Mouse (Mus musculus) cerebellum, adult 18-20 months (tissue): ENCODE measurements around the gene Reep6.

Experiments
- DNase-seq, 2 experiments: peaks; one replicate each; pipeline ENCODE4 v3.0.0; 2021

The Reep6 gene

GRCm38 (mm10) chr10:80329273-80330081 lies at the start of gene Reep6, which contains the start of gene Pcsk4:
Gene Reep6, plus strand, starts transcription at chr10:80329953.
Gene Pcsk4, minus strand, starts transcription at chr10:80329498.
- peak; percentile 92 to 96 for DNase-seq

GRCm38 (mm10) chr10:80281304-80281703 lies 48.4 kb upstream of the Reep6 start:
- DNase-seq: no peak

DNA sequence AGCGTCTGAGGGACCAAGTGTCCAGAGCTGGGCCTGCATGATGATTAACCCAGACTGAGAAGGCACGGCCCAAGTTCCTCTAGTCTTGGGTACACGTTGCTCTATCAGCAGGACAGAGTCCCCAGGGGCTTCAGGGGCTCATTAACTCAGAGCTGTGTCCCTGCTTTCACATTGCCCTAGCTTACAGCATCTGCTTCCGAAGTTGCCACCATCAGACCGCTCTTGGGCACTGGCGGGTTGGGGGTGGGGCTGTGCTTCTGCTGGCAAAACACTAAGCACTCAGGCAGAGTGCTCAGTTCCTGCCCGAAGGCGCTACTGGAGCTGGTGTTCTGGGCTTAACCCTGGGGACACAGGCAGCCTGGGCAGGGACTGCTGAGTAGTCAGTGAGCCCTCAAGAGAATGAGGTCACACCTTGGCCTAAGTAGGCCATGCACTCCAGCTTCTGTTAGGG lies 47.8 kb upstream of the Reep6 start:
- peak in 1 of 2 experiments; percentile 56 for DNase-seq

DNA sequence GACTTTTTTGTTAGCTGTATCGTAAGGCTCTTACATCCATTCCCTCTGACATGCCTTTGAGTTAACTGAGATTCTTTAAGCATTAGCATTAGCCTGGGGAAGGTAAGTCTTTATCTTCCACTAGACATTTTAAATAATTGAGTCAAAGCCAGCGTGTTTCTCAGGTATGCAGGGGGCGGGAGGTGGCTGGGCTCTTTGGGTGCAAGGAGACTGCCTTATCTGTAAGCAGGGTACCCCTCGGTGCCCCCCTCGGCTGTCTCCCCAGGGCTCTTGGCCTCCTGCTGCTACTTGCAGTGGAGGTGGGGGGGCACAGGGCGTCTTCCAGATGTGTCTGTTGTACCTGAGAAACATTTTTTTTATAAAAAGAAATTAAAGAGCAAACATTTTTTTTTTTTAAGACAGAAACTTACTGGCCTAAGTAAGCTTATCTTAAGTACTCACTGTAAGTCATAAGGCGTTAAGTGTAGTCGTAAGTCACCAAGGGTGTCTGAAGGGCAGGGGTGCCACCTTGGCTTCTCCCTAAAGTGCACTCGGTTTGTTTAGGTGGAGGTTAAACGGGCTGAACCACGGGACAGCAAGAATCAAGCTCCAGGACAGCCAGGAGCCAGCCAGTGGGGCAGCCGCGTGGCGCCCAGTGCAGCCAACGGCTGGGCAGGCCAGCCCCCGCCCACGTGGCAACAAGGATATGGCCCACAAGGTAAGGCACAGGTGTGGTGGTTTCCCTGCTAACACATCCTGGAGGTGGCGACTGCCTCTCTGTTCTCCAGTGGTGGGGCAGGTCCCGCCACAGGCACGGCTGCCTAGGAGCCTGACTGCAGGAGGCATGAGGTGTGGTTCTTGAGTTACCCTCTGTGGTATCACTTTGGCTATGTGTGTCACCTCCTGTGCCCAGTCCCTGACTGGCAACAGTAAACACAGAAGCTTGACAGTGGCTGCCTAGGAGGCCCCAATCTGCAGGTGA lies 47.0 kb upstream of the Reep6 start:
- DNase-seq: peak in 1 of 2 experiments; percentile 24

- no peak for DNase-seq
Observed at GRCm38 (mm10) chr10:80285222-80286070, 44.3 kb upstream of the Reep6 start.

DNA sequence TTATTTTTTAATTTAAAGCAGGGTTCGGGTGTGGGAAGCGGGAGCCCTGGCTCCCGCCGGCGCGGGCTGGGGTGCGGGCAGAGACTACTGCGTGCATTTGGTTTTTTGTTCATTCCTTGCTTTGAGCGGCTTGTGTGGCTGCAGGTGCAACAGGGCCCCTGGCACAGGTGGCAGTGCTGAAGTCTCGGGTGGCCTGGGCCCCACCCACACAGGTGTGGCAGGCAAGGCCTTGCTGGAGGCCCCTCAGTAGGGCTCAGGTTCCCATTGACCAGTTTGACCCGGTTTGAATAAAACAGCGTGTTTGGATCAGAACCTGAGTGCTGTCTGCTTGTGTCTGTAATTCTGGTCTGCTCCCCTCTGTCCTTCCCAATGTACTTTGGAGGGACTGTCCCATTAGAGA lies 41.7 kb upstream of the Reep6 start:
- DNase-seq: no peak

DNA sequence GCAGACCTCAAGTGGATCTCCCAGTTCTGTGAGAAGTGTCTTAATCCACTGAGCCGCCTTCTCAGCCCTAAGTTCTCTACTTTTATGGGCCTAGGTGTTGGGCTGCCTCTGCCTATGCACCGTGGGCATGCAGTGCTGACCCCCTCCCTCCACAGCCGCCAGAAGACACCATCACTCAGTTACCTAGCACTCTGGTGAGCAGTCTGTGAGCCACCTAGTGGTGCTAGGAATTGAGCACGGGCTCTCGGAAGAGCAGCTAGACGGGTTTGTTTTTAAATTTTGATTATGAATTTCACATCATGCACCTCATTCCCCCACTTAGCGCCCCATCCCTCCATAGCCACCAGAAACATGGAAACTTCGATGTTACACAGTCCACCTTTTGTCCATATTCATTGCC lies 41.1 kb upstream of the Reep6 start:
- no peak for DNase-seq

DNA sequence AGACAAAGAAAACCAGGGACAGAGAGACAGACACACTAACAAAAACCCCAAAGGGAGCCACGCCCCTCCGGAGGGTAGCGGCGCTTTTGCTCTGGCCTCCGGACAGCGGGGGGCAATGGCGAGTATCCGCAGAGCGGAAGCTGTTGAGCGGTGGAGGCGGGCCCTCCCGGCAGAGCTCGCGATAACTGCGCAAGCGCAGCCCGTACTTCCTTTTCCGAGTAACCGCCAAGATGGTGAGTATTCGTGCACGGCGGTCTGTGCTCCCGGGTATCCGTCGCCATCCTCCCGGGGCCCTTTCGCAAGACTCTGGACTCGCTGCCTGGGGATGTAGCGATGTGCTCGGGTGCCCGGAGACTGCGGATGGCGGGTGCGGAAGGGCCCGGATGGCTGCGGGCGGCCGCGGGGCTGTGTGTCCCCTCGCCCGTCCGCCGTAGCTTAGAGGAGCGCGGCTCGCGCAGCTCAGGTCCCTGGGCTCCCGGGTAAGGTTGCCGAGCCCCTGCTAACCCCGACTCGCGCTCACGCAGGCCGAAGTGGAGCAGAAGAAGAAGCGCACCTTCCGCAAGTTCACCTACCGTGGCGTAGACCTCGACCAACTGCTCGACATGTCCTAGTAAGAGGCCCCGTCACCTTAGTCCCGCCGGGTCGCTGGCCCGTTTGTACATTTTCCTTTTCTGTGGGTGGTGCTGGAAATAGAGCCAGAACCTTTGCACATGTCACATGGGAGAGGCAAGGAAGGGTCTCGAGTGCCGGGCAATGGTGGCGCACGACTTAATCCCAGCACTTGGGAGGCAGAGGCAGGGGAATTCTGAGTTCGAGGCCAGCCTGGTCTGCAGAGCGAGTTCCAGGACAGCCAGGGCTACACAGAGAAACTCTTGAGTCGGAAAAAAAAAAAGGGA lies 37.3 kb upstream of the Reep6 start, which contains the start of gene Rps15:
Rps15 (plus strand) TSS at position 203 of the 896 bp plus-strand sequence.
- peak; percentile 96 for DNase-seq

DNA sequence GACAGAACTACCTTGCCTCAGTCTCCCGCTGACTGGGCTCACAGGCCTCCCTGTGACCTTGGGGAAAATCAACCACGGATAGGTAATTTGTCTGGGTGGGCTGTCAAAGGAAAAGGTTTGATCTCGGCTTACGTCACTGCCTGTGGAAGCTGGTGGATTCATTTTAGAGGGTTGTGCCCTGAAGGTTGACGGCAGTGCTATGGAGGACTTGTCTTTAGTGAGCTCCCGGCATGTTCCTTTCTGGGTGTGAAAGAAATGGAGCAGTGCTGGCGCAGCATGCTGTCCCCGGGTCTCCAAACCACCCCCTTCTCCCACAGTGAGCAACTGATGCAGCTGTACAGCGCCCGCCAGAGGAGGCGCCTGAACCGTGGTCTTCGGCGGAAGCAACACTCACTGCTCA lies 36.4 kb upstream of the Reep6 start:
- DNase-seq: no peak

- DNase-seq: no peak
Observed at GRCm38 (mm10) chr10:80294311-80294710, 35.4 kb upstream of the Reep6 start.

GRCm38 (mm10) chr10:80294788-80295303 lies 34.9 kb upstream of the Reep6 start:
- peak in 1 of 2 experiments; percentile 27 for DNase-seq

GRCm38 (mm10) chr10:80295618-80296425 lies 33.9 kb upstream of the Reep6 start, which contains the start of gene Apc2:
Gene Apc2, plus strand, starts transcription at chr10:80295977.
- DNase-seq: peak; percentile 81 to 88

DNA sequence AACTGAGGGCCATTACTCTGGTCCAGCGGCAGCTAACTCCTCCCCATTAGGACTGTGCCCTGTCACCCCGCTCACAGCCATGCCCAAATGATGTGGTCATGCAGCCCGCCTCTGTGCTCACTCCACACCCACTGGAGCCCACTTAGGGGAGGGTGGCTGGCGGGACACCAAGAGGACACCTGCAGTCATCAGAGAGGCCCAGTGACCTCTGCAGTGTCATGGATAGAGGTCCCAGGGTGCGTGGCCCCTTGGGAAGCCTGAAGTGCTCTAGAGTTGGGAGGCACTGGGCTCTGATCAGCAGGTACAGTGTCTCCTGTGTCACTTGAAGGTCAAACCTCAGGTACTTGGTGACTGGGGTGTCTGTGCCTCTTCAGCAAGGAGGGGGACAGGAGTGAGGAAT lies 32.9 kb upstream of the Reep6 start:
- DNase-seq: peak in 1 of 2 experiments; percentile 44

GRCm38 (mm10) chr10:80297526-80298133 lies 32.1 kb upstream of the Reep6 start:
- peak in 1 of 2 experiments; percentile 40 for DNase-seq

DNA sequence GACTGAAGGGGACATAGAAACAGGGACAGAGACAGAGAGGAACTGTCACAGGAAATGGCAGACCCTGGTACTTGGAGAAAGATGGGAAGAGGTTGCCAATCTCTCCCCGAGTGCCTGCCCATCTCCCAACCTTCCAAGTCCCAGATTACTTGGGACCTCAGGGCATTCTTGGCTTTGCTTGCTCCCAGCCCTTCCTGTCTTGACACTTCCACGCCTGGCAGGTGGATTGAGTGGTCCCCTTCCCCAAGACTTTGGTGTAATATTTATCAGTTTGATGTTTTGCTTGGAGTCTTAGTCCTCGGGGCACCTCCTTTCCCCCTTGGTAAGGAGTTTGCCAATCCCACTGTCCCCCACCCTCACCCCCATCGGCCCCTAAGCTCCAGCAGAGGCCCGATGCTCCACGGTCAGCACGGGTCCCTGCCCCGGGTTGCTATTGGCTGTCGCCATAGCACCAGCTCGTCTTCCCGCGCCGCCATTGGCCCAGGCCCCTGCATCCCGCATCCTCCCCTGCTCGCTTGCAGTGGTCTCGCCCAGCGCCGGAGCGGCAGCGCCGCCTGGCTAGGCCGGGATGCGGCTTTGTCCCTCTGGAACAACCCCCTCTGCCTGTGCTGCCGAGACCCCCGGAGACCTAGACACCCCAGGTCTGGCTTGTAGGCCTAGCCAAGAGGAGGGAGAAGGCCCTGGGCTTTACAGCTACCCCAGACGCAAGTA lies 31.0 kb upstream of the Reep6 start:
- DNase-seq: peak; percentile 95 to 97

- no peak for DNase-seq
Observed at GRCm38 (mm10) chr10:80299301-80299700, 30.5 kb upstream of the Reep6 start.

DNA sequence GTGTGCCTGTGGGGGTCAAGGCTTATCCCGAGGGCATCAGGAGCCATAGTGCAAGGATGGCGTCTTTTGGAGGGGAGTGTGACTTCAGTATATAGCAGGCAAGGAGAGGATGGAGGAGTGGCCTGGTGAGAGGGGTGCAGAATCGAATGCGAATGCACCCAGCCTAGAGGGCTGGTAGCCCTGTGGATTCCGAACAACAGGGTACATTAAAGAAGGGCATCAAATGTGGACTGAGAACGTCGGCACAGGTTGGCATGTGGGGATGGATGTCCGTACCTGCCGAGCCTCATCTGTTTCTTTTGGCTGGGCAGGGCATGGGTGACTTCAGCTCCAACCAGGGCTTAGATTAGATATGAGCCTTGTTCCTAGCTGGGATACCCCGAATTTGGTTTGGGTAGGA lies 29.9 kb upstream of the Reep6 start:
- peak in 1 of 2 experiments; percentile 43 for DNase-seq

DNA sequence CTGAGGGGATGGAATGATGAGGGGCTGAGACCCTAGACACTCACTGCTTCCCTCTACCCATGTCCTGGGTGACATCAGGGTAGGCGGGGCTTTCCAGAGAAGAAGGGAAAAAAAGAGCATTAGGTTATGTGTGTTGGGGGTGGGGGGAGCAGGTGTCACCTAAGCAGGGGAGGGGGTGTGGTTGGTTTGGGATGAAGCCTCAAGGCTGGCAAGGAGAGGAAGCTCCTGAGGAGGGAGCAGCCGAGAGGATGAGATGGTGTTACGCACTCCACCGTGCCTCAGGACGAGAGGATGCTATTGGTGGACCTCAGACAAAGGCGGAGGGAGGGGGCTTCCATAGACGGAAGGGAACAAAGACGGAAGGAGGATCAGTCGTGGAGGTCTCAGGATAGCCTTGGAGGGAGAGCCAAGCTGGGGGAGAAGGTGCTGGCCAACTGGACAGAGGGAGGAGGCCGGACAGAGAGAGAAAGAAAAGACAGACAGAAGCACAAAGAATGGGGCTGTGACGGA lies 29.0 kb upstream of the Reep6 start:
- peak in 1 of 2 experiments; percentile 40 for DNase-seq
